Mouse (Mus musculus) naive thymus-derived CD4-positive, alpha-beta T cell, adult 2 months (primary cell): Measurements from ENCODE around the gene Rmi2.

Source experiments
- DNase-seq: peaks from one replicate; pipeline ENCODE4 v3.0.0-alpha.2; 2011; ENCODE audit warnings: low read depth

The Rmi2 gene

GRCm38 (mm10) chr16:10925591-10926180, 90.8 kb downstream of the Rmi2 start:
- DNase-seq: no peak

GRCm38 (mm10) chr16:10927026-10927425, 92.2 kb downstream of the Rmi2 start:
- DNase-seq: no peak

GRCm38 (mm10) chr16:10933372-10933771, 98.5 kb downstream of the Rmi2 start:
- DNase-seq: no peak

DNA sequence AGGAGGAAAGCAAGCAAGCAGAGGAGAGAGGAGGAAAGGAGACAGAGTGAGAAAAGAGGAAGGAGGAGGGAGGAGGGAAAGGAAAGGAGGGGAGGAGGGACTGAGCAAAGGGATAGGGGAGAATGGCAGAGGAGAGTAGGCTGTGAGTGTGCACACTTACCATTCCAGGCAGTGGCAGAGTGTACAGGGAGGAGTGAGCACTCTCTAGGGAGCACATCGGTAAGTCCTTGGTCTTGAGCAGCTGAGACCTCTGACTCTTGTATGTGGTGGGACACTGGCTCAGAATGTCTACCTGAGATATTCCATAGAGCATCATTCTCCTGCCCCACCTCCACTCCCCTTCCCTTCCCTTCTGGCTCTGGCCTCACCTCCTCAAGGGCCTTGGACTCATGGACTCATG, 99.2 kb downstream of the Rmi2 start:
- DNase-seq: no peak

DNA sequence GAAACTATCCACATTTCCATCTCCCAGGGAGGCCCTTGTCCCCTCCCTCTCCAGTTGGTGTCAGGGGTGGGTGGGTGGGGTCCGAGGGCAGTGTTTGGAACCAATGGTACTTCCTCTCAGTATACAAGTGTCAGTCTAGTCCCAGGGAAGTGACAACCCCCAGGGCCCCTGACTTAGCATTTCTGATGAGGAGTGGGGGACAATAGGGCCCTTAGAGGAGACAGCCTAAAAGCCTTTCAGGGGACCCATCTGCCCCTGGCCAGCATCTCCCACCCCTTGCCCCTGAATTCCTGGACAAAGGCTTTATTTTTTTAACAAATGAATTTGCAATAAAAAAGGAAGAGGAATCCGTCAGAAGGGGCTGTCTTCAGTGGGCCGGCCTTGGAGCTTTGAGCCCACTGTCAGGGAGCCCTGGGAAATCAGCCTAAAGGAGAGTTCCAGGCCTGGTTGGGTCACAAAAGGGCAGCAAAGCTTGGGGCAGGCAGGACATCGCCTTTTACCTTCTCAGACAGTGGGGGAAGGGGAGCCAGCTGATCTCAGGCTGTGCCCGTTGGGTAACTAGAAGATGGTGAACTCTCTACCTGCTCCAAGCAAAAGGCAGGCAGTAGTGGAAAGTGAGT, 102.0 kb downstream of the Rmi2 start:
- no peak for DNase-seq

- no peak for DNase-seq
These were observed 102.6 kb downstream of the Rmi2 start for GRCm38 (mm10) chr16:10937497-10937896.

- no peak for DNase-seq
These were observed 105.1 kb downstream of the Rmi2 start for GRCm38 (mm10) chr16:10939932-10940331.

DNA sequence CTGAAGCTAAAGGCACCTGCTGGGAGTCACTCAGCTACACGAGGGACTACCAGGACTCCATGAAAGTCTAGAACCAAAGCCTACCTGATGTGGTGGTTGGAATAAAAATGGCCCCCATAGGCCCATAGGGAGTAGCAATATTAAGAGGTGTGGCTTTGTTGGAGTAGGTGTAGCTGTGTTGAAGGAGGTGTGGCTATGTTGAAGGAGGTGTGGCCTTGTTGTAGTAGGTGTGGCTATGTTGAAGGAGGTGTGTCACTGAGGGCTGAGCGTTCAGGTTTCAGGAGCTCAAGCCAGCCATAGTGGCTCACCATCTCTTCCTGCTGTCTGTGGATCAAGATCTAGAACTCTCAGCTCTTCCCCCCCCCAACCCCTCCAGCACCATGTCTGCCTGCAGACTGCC, 105.8 kb downstream of the Rmi2 start:
- DNase-seq: no peak
